Mouse (Mus musculus) thymus, postnatal 10 days (tissue): ENCODE measurements at regions not wholly inside any gene's neighbourhood (a gene's known extent, or its start where the extent isn't known, plus 50 kb on each side); places are given as distances from the start of the nearest gene placed in this dataset.
"Not testable (repeated sequence)": the region's sequence is repeated elsewhere in the genome, so short reads cannot be mapped to it uniquely, and the experiment has no call there.

ENCODE experiments used
- DNase-seq, 2 experiments: peaks; one replicate each; pipeline ENCODE4 v3.0.0; 2021; ENCODE audit warnings: low spot score in 2 of 2

GRCm38 (mm10) chr5:102123285-102123684 lies 53.6 kb upstream of the Wdfy3 start:
- DNase-seq: no peak

- DNase-seq: peak in 1 of 2 experiments; percentile 20
These were observed 57.0 kb upstream of the Wdfy3 start for GRCm38 (mm10) chr5:102126737-102127136.

- no peak for DNase-seq
These were observed 78.3 kb upstream of the Wdfy3 start for GRCm38 (mm10) chr5:102147991-102148390.

- peak; percentile 8 to 48 for DNase-seq
These were observed 79.9 kb upstream of the Wdfy3 start for GRCm38 (mm10) chr5:102149481-102150129.

GRCm38 (mm10) chr5:102159621-102160020 lies 89.9 kb upstream of the Wdfy3 start:
- DNase-seq: no peak

GRCm38 (mm10) chr5:102167981-102168380 lies 98.3 kb upstream of the Wdfy3 start:
- DNase-seq: no peak

GRCm38 (mm10) chr5:102171808-102172207 lies 102.1 kb upstream of the Wdfy3 start:
- DNase-seq: no peak

GRCm38 (mm10) chr5:102180250-102180649 lies 110.5 kb upstream of the Wdfy3 start:
- DNase-seq: no peak

- DNase-seq: not testable (repeated sequence)
These were observed 119.2 kb upstream of the Wdfy3 start for GRCm38 (mm10) chr5:102188951-102189350.

- DNase-seq: no peak
These were observed 136.7 kb upstream of the Wdfy3 start for GRCm38 (mm10) chr5:102206456-102206855.

GRCm38 (mm10) chr5:102206953-102207352 lies 137.2 kb upstream of the Wdfy3 start:
- DNase-seq: peak; percentile 16 to 65

GRCm38 (mm10) chr5:102213145-102213544 lies 143.4 kb upstream of the Wdfy3 start:
- peak in 1 of 2 experiments; percentile 17 for DNase-seq

- DNase-seq: no peak
These were observed 157.4 kb upstream of the Wdfy3 start for GRCm38 (mm10) chr5:102227131-102227530.

GRCm38 (mm10) chr5:102242614-102243013 lies 172.9 kb upstream of the Wdfy3 start:
- DNase-seq: no peak

- no peak for DNase-seq
These were observed 175.0 kb upstream of the Wdfy3 start for GRCm38 (mm10) chr5:102244706-102245105.

GRCm38 (mm10) chr5:102248747-102249146 lies 179.0 kb upstream of the Wdfy3 start:
- DNase-seq: no peak

- DNase-seq: no peak
These were observed 181.4 kb upstream of the Wdfy3 start for GRCm38 (mm10) chr5:102251076-102251475.

GRCm38 (mm10) chr5:102253786-102254185 lies 184.1 kb upstream of the Wdfy3 start:
- DNase-seq: no peak

GRCm38 (mm10) chr5:102257104-102257503 lies 187.4 kb upstream of the Wdfy3 start:
- DNase-seq: no peak

- no peak for DNase-seq
These were observed 191.9 kb upstream of the Wdfy3 start for GRCm38 (mm10) chr5:102261621-102262020.

GRCm38 (mm10) chr5:102266451-102266850 lies 196.7 kb upstream of the Wdfy3 start:
- no peak for DNase-seq

- DNase-seq: no peak
These were observed 197.4 kb upstream of the Wdfy3 start for GRCm38 (mm10) chr5:102267150-102267549.

- no peak for DNase-seq
These were observed 199.5 kb upstream of the Wdfy3 start for GRCm38 (mm10) chr5:102269204-102269603.

- DNase-seq: no peak
These were observed 205.6 kb upstream of the Arhgap24 start for GRCm38 (mm10) chr5:102275621-102276020.
